Mouse (Mus musculus) 3T3-L1 (cell line): ENCODE data around the gene Ftl1.

ENCODE experiments used
- DNase-seq: peaks from one replicate; pipeline ENCODE4 v3.0.0-alpha.2; 2015; ENCODE audit warnings: low read depth, low spot score

The Ftl1 gene

DNA sequence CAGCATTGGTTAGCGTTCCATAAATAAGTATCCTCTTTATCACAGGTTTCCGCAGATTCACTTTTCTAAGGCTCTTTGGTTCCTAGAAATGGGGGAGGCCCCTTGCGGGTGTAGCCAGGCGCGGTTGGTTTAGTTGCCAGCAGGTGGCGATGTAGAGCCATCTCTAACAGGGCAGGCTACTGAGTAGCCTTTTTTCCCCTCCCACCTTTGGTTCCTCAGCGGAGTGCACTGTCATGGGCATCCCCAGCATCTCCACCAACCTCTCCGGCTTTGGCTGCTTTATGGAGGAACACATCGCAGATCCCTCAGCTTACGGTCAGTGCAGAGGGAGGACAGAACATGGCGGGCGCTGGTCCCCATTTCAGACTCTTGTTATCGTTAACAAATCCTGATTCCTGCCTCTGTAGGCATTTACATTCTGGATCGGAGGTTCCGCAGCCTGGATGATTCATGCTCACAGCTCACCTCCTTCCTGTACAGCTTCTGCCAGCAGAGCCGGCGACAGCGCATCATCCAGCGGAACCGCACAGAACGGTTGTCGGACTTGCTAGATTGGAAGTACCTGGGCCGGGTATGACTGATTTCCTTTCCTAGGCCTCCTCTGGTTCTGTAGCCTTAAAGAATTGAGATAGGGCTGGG lies 8.2 kb downstream of the Ftl1 start:
- peak; percentile 84 for DNase-seq

DNA sequence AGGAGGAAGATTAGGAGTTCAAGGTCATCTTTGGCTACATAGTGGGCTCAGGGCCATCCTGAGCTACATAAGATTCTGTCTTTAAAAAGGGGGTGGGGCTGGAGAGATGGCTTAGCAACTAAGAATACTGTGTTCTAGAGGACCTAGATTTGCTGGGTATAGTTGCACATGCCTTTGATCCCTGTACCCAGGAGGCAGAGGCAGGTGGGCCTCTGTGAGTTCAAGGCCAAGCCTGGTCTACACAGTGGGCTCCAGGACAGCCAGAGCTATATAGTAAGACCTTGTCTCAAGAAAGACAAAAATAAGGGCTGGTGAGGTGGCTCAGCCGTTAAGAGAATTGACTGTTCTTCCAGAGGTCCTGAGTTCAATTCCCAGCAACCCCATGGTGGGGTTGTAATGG lies 9.7 kb downstream of the Ftl1 start:
- DNase-seq = no peak

DNA sequence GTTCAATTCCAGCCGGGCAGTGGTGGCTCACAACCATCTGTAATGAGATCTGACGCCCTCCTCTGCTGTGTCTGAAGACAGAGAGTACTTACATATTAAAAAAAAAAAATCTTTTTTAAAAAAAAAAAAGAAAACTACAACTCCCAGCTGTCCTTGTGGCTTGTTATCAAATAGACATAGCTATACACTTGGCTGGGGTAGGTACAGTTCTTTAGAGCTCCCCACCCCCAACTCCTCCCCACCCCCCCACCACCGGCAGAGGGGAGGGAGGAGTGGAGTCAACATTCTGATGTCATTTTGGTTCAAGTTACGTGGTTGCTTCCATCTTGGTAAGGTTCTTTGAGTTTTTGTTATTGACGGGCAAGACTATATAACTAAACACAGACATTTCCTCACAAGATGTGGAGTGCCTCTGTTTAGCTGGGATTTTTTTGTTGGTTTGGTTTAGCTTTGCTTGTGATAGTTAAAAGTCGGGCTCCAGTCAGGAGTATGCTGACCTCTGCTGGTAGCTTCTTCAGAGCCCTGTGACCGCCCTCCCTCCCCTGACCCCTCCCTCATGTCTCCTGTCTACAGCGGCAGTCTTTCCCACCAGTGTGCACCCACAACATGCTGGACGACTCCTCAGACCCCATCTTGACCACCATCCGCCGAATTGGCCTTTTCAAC lies 12.2 kb downstream of the Ftl1 start:
- peak; percentile 38 for DNase-seq

DNA sequence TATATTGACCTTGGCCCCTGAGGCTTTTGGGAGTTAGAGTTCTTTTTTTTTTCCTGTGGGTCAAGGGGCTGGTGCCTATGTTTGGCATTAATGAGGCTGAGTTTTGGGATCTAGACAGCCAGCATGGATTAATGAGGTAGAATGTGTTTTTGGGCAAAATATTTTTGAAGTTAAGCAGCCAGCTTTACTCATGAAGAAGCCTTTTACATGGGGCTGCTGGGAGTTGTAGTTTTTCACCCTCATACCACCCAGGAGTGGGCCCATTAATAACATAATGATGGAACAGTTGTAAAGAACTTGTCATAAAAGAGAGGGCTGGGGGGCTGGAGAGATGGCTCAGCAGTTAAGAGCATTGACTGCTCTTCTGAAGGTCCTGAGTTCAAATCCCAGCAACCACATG lies 13.1 kb downstream of the Ftl1 start:
- DNase-seq = no peak

DNA sequence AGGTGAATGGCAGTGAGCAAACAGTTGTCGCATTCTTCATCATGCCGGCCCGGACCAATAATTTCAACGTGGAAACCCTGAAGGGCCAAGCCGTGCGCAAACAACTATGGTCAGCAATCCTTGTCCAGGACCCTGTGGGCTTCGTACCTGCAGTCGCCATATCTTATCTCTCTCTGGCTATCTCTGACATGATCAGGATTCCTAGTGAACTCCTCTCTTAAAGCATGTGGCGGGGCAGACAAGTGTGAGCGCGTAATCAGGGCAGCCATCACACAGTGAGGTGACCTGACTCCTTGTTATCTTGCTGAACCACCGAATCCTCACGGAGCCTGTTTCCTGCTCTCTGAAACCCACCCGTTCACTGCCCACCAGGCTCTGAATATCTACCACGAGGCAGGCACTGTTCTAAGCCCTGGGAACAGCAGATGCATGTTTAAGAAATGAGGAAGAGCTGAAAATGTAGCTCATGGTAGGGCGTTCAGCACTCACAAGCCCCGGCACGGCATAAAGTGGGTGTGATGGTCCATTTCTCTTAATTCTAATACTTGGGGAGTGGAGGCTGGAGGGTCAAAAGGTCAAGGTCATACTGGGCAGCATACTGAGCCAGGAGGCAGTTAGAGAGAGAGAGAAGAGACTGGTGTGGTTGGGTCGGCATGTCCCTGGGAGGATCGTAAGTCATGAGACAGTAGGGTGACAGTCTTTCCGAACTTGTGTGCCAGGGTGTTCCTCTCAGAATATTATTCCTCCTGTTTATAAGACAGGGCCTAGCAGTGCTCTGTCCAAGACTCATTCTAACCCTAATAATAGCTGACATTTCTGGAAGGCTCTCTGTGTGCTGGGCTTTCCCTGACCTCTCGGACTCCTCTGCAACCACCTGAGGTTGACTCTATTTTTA lies 15.9 kb downstream of the Ftl1 start:
- DNase-seq = no peak

DNA sequence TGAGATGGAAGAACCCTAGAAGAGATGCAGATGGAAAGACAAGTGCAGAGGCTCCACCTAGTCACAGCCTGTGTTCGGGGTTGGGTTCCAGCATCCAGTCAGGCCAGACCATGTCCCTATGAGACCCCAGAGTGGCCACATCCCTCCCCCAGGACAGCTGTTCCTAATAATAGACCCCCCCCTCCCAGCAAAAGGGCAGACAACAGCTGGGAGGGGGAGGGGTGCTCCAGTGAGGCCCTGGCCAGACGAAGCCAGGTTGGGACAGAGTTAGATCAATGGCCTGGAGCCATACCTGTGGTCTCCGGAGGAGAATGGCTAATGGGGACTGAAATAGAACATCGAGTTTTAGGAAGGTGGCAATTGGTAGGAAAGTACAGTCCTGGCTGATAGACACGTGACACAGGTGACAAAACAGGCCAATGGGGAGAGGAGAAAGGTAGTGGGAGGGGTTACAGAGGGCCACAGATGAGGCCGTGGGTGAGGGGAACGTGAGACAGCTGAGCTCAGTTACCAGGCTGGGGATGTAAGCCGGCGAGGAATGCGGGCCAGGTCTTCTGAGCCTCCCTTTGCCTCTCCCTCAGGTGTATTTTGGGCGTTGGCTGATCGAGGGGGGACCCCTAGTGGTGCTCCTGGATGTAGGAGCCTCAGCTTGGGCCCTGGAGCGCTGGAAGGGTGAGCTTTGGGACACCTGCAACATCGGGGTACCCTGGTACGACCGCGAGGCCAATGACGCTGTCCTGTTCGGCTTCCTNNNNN lies 22.0 kb downstream of the Ftl1 start, which contains the start of gene Ruvbl2:
TSS of gene Ruvbl2 (minus strand) at position 576 of the 756 bp plus-strand sequence.
- no peak for DNase-seq

DNA sequence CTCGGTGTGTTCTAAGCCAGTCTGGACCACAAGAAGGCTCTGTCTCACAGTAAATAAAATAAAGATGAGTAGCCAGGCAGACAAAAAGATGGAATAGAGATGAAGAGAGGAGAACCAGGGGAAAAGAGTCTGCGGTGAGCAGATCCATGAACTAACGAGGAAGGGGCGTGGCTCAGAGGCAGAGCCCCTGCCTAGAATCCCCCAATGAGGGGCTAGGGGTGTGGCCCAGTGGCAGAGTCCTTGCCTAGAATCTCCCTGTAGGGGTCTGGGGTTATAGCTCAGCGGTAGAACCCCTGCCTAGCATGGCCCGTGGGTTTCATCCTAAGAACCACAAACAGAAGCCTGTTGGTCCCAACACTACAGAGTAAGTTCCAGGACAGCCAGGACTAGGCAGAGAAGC lies 22.6 kb downstream of the Ftl1 start:
- DNase-seq = no peak

DNA sequence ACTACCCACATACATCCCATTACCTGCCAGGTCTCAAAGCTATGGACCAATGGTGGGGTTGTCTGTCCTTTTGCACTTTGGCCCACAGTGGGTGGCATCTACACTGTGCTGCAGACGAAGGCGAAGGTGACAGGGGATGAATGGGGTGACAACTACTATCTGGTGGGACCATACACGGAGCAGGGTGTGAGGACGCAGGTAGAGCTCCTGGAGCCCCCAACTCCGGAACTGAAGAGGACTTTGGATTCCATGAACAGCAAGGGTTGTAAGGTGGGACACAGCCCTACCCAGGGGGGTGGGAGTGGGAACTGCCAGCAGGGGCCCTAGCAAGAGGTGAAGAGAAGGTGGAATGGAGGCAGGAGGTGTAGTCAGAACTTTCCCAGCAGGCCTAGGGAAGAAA lies 23.2 kb downstream of the Ftl1 start:
- DNase-seq = no peak

DNA sequence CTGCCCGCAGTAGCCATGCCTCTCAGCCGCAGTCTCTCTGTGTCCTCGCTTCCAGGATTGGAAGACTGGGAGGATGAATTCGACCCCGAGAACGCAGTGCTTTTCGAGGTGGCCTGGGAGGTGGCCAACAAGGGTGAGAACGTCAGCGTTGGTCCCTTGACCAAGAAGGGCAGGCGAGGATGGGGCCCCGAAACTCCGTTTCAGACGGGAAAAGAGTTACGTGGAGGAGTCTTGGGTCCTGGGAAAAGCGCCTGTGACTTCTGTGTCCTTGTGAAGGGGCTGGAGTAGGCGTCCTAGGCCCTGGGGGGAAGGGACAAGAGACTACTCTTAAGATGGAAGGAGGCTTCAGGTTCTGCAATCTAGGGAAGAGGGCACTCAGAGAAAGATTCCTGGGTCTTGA lies 24.6 kb downstream of the Ftl1 start:
- DNase-seq = peak; percentile 39

DNA sequence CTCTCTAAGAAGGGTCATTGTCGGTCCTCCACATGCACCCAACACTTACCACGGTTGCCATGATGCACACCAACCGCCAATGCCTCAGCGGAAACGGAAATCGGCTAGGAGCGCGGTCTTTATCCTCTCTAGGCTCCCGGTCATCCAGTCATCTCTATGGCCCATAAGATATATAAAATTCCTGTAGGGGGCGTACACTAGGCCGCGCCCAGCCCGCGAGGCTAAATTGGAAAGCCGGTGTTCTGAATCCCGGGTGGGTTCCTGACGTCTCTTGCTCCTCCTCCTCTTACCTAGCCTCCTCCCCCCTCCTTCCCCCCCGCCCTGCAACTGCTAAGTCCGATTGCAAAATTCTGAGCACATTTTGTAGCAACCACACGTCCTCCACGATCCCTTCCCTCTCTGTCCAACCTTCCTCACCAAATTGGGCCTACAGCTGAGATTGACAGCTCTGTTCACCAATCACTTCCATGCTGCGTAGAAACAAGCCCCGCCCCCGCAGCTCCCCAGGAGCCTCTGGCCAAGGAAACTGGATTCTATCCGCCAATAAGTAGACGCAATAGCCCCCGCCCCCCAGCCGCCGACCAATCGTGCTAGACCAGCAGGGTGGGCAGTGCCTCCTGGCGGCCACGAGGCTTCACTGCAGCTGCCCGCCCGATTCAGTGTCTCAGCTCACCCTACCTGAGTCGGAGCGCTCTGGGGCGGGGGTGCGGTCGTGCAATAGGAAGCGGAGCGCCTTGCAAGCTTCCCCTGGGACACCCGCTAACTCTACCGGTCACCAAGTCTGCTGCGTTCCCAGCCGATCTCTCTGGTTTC lies 25.3 kb downstream of the Ftl1 start, which contains the start of gene Gys1:
TSS of gene Gys1 (plus strand) at position 642 of the 813 bp plus-strand sequence.
- DNase-seq = peak; percentile 99

DNA sequence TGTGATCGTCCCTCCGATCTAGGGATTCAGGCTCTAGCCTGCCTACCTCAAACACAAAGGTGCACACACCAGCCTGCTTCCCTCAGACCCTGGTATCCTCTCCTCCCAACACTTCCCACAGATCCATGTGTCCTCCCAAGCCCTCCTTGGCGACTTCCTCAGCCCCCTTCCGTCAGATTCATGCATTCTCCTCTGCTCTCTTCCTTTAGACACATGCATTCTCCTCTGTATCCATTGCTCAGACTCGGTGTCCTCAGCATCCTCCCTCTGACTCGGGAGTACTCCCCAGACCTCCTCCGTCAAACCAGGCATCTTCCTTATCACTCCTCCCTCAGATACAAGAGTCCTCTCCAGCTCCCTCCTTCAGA lies 25.9 kb downstream of the Ftl1 start:
- no peak for DNase-seq

DNA sequence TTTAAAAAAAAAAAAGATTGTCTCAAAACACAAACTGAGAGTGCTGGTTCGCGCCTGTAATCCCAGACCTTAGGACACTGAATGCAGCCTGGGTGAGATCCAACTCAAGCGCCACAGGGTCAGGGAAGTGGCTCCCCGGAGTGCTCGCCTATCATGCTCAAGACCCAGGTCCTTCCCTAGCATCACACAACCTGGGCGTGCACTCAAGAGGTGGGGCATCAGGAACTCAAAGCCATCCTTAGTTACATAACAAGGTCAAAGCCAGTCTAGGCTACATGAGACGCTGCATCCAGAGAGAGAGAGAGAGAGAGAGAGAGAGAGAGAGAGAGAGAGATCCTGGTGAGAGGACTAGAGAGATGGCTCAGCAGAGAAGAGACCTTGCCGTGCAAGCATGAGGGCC lies 33.1 kb downstream of the Ftl1 start:
- no peak for DNase-seq

DNA sequence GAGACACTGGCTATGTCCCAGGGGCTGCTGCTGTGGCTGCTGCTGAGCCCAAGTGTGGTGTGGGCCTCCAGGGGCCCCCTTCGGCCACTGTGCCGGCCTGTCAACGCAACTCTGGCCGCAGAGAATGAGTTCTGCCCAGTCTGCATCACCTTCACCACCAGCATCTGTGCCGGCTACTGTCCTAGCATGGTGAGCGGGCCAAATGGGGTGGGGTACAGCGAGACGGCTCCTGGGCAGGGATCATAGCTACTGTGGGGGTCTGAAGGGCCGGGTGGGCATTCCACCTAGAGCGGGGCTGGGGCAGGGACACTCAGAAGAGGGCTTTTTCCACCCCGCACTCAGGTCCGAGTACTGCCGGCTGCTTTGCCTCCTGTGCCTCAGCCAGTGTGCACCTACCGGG lies 38.5 kb downstream of the Ftl1 start:
- no peak for DNase-seq

DNA sequence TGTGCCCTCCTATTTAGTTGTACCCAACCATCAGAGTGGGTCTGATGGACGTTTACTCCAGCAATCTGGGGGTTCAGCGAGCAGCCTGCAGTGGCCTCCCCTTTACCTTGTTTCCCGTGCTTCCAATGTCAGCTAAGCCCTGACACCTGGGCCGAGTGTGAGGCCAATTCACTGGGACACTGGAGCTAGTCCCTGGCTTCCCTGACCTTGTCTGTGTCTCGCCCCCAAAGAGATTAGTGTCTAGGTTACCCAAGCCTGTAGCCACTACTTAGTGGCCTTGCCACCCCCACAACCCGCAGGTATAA lies 39.1 kb downstream of the Ftl1 start, which contains the start of gene Lhb:
TSS of gene Lhb (plus strand) at position 206 of the 305 bp plus-strand sequence.
- no peak for DNase-seq

DNA sequence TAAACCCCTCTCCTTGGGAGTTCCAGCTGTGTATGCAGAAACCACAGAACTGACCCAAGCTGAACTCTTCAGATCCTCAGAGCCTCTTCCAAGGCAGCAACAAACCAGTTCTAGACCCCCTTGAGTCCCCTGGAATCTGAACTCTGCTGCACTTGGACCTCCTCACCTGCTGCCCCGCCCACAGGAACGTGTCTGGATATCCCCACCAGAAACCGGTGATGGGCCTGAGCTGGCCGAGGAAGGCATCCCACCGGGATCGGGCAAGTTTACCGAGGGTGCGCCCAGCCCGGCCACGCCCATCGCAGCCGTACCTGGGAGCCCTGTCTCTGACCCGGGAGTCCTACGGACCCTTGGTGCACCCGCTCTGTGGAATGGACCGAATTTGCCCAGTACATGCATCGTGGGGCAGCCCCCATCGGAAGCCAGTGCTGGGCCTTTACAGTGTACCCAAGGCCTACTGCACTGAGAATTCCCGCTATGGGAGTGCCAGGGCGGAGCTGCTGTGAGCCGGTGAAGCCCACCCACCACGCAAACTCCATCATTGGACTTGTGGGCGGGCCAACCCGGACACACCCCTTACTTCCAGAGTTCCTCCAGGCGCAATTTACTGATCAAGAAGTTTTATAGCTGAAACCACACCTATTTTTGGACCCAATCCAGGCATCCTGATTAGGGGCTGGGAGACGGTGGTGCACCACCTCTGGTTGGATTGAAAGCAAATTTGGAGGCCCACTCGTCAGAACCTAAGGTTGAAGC lies 39.6 kb downstream of the Ftl1 start:
- DNase-seq = no peak

DNA sequence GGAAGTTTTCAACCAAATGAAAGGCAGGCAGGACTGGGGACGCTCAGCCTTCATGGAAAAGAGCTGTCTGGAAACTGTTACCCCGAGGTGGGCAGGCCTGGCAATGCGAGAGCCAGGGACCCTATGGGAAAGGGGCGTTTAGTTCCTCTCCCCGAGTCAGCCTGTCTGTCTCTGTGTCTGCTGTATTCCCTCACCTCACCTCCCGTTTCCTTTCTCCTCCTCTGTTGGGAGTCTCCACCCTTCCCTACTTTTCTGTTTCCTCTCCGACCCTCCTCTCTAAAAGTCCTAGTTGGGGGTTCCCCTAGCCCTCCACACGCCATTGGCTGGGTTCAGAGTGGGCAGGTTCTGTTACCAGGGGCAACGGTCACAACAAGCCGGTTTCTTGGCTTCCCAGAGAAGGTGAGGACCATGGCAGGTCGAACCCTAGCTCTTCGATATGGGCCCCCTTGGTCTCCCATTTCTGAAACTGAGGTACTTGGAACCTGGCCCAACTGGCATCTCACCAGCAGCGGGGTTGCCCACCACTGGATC lies 41.7 kb downstream of the Ftl1 start:
- no peak for DNase-seq

DNA sequence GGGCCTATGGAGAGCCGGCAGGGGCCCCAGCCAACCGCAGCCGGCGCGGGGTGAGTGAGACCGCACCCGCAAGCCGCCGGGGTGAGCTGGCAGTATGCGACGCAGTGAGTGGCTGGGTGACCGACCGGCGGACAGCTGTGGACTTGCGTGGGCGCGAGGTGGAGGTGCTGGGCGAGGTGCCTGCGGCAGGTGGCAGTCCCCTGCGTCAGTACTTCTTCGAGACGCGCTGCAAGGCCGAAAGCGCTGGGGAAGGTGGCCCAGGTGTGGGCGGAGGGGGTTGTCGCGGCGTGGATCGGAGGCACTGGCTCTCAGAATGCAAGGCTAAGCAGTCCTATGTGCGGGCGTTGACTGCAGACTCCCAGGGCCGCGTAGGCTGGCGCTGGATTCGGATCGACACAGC lies 44.0 kb downstream of the Ftl1 start:
- DNase-seq = no peak

DNA sequence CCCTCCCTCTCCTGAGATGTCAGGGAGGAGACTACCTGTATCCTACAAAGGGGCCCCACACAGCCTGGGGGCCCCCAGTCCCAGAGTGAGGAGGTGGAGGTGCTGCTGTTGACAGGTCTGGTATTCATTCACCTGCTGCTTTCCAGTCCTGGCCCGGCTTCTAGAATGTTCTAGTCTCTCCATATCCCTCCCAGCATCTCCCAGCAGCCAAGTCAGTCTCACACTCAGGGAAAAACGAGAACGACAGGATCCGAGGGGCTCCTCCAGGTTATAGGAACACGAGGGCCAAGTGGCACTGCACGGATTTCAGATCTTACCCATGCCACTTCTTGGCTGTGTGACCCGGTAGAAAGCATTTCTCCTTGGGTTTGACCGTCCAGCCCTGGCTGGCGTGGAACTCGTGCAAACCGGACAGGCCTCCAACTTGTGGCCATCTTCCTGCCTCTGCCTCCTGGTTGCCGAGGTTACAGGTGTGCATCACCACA lies 44.9 kb downstream of the Ftl1 start:
- DNase-seq = no peak

DNA sequence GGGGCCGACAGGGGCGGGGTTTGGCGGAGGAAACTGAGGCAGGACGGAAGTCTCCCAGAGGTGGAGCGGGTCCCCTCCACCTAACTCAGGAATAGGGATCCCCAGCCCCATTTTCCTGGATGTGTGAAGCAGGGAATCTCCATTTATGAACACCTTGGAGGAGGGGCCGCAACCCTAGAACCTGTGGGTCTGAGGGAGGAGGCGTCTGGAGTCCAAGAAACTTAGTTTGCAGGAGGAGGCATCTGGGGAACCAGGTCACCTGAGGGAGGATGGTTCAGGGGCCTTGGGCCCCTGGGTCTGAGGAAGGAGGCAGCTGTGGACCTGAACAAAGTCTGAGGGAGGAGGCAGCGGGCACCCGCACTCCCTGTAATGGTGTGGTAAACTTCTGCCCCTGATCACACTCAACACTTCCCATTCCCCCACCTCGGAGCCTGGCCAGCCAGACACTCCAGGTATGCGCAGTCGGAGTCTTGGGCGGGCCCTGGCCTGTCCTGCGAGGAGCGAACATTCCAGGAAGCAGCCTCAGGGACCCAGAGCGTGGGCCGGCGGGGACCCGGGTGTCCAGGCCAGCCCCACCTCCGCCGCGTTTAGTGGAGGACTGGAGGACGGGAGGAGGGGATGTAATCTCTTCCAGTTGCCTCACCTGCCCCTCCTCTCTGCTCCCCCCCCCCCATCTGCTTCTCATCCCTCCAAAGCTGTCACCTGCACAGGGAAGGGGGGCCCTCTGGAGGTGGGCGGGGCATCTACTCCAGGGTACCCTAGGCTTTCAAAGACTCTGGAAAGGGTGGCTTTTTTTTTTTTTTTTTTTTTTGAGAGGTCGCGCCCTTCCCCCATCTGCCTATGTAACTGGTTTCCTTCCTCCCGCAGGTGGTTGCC lies 45.6 kb downstream of the Ftl1 start:
- no peak for DNase-seq
